Mouse (Mus musculus) embryonic facial prominence, embryonic 14.5 days (tissue): ENCODE measurements around the gene Tmbim4. TPM values are rescaled to one million over a fixed set of nuclear protein-coding genes. Genes with fewer than 3 reads are reported as not detected.
A peak's percentile ranks its signal among the peaks of the same experiment; 100 is the strongest.

Source experiments
- ATAC-seq: fragments of 200-750 bp; cut with Nextera tagmentation; 2 replicates; pipeline ENCODE4 v1.8.0; 2017; ENCODE audit warnings: low read depth, moderate number of reproducible peaks, moderate TSS enrichment
- DNase-seq: peaks from one replicate; pipeline ENCODE4 v3.0.0-alpha.2; 2015; ENCODE audit warnings: low spot score
- H3K27ac ChIP-seq: fragments of 300-500 bp; sonication (generic); replicated peaks from 2 replicates; pipeline ENCODE4 v1.5.1; 2014; ENCODE audit warnings: low read depth, mild to moderate bottlenecking, low read length, moderate library complexity
- H3K27me3 ChIP-seq: fragments of 300-500 bp; sonication (generic); replicated peaks from 2 replicates; pipeline ENCODE4 v1.6.1; 2014; ENCODE audit warnings: low read length; ENCODE audit not compliant: control insufficient read depth, insufficient read depth
- H3K36me3 ChIP-seq: fragments of 300-500 bp; sonication (generic); 2 replicates; pipeline ENCODE4 v1.6.1; 2014; ENCODE audit warnings: low read length, mixed read lengths; ENCODE audit not compliant: control insufficient read depth, insufficient read depth
- H3K4me1 ChIP-seq: fragments of 300-500 bp; sonication (generic); 2 replicates; pipeline ENCODE4 v1.6.1; 2014; ENCODE audit warnings: antibody characterized with exemption, low read length; ENCODE audit not compliant: control insufficient read depth, insufficient read depth
- H3K4me2 ChIP-seq: fragments of 300-500 bp; sonication (generic); 2 replicates; pipeline ENCODE4 v1.6.1; 2014; ENCODE audit warnings: low read depth, mild to moderate bottlenecking, low read length, moderate library complexity, mixed read lengths
- H3K4me3 ChIP-seq: fragments of 300-500 bp; sonication (generic); 2 replicates; pipeline ENCODE4 v1.5.1; 2014; ENCODE audit warnings: low read depth, mild to moderate bottlenecking, low read length
- H3K9ac ChIP-seq: fragments of 300-500 bp; sonication (generic); 2 replicates; pipeline ENCODE4 v1.6.1; 2014; ENCODE audit warnings: low read depth, mild to moderate bottlenecking, low read length, moderate library complexity, mixed read lengths
- H3K9me3 ChIP-seq: fragments of 300-500 bp; sonication (generic); 2 replicates; pipeline ENCODE4 v1.6.1; 2016; ENCODE audit warnings: low read length; ENCODE audit not compliant: control insufficient read depth
- WGBS: fragments of 180-500 bp; shearing (Covaris S2); extraction: QIAGEN DNeasy Blood & Tissue Kit; methylation state at CpG from one replicate; pipeline ENCODE4 v1.1.7; 2014; 5-methylcytosine and 5-hydroxymethylcytosine counted together
- polyA plus RNA-seq: library from polyadenylated mRNA; unstranded; fragments of >200 nt; fragmentation: Nextera tagmentation; extraction: Ambion mirVana; gene quantifications from 2 replicates; pipeline ENCODE4 v1.2.1, GENCODE M21; 2014

Tmbim4 gene
- polyA plus RNA-seq, 1 experiment from 2014 or later: 122 TPM

DNA sequence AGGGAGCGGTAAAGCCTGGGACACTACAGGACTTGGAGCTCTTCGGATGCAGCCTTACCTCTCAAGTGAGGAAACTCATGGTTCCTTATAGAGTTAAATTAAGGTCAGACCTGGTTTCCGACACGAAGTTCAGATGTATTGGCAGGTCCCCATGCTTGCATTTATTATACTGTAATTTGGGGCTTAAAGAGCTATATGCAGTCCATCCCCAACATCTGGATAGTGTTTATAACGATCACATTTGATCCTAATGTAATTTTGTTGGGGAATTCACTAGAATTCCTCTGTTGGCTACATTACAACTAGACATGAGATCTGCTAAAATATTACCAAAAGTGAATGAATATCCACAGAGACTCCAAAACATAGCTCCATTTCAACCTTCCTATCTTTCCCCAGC, 44.3 kb downstream of the Tmbim4 start:
- ATAC-seq (peak; percentile 54), DNase-seq (peak; percentile 89)
- H3K4me1 ChIP-seq: peaks cover 23% of the 10 kb centered on the region
- WGBS: 48% methylated on average over 5 of the region's 5 CpGs
- no peak overlapping the region for H3K9ac ChIP-seq
- H3K4me2 ChIP-seq: peak overlapping the region; percentile 27
- H3K4me3 ChIP-seq: no peak overlapping the region
- no peak overlapping the region for H3K27ac ChIP-seq
- no peaks in the 10 kb centered on the region for H3K9me3 ChIP-seq
- no peaks in the 10 kb centered on the region for H3K36me3 ChIP-seq
- no peaks in the 10 kb centered on the region for H3K27me3 ChIP-seq

DNA sequence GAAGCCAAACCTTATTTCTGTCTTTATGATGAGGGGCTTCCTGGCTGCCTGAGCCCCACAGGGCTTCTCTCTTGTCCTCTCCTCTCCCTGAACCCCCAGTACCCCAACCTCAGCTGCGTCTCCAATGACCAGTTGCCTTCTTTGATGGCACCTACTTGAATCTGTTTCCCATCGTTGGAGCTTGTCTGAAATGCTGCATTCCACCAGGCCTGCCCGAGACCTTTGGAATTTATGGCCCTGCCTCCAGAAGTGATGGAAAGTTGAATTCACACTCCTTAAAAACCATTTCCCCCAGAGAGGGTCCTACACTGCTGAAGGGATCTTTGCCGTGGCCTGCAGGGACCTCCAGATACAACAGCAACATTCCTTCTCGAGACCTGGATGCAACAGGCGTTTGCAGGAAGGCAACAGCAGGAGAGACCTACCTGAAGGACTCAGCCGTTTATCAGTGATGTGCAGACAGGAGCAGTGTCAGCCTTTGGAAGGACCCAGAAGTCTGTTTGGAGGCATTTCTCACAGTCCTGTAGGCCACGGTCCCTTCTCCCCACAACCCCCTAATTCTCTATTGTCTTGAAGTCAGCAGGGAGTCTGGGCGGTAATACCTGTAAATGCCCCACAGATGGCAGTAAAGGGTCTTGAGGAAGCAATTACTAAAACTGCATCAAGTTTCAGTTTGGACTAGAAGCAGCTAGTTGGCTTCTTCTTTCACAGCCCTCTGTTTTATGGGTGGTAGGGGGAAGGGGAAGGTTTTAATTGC, 45.8 kb downstream of the Tmbim4 start:
- Histone ChIP-seq H3K36me3 (no peaks in the 10 kb centered on the region), H3K27ac (peak overlapping the region; percentile 49), H3K9me3 (no peaks in the 10 kb centered on the region), H3K4me3 (no peak overlapping the region), H3K27me3 (no peaks in the 10 kb centered on the region), H3K4me1 (peaks cover 27% of the 10 kb centered on the region), H3K9ac (no peak overlapping the region), H3K4me2 (peak overlapping the region; percentile 27)
- DNase-seq: peak; percentile 90
- 23% methylated on average over 9 of the region's 9 CpGs for WGBS
- ATAC-seq: no peak

DNA sequence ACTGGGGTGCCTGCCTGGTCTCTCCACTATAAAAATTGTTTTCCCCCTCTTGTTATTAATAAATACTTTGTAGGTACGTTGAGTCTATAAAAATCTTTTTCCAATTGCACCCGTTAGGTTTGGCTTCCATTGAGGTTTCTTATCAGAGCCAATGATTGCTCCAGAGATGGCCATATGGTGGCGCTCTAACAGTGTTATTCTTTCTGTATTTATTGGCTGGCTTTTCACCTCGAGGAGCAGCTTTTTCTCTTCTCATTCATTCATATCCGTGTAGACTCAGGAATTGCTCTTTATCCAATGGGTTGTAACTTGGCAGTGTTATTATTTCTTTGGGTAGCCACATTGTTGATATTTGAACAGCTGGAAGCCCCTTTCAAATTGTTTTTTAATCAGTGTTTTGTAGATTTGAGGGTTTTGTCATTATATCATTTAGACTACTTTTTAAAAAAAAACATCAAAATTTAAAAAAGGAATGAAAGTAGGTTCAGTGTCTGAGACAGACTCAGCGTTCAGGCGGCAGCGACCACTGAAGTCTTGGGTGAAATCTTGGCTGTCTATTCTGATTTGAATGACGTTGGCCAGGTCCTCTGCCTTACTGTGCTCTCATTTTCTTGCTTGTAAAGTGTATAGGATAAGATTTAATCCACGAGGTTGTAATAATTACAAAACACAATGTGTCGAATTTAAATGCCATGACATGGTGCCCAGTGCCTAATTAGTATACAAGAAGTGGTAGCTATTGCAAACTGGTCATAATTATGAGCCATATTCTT, 49.7 kb downstream of the Tmbim4 start:
- no peak for ATAC-seq
- Histone ChIP-seq H3K9me3 (no peaks in the 10 kb centered on the region), H3K36me3 (no peaks in the 10 kb centered on the region), H3K4me2 (no peak overlapping the region), H3K27ac (no peak overlapping the region), H3K9ac (no peak overlapping the region), H3K4me3 (no peak overlapping the region), H3K27me3 (no peaks in the 10 kb centered on the region), H3K4me1 (peaks cover 19% of the 10 kb centered on the region)
- no peak for DNase-seq
- 36% methylated on average over 11 of the region's 11 CpGs for WGBS

DNA sequence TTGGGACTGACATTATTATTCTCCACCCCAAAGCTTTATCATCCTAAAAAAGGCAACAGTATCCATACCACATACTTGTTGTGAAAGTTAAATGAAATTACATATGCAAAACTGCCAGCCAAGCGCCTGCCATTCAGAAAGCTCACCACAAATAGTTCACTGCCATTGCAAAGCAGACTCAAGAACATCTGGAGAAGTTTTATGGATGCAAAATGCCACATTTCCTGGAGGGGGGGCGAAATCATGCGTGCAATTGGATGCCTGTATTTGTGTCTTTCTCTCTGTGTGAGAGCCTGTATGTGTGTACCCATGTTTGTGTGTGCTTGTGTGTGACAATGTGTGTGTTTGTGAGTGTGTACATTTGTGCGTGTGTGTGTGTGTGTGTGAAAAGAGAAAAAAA, 50.4 kb downstream of the Tmbim4 start:
- H3K9ac ChIP-seq: no peak overlapping the region
- peaks cover 14% of the 10 kb centered on the region for H3K4me1 ChIP-seq
- DNase-seq (peak; percentile 78), ATAC-seq (no peak)
- no peak overlapping the region for H3K4me3 ChIP-seq
- no peaks in the 10 kb centered on the region for H3K36me3 ChIP-seq
- no peak overlapping the region for H3K4me2 ChIP-seq
- WGBS: 54% methylated on average over 4 of the region's 4 CpGs
- no peaks in the 10 kb centered on the region for H3K9me3 ChIP-seq
- H3K27me3 ChIP-seq: no peaks in the 10 kb centered on the region
- H3K27ac ChIP-seq: no peak overlapping the region

DNA sequence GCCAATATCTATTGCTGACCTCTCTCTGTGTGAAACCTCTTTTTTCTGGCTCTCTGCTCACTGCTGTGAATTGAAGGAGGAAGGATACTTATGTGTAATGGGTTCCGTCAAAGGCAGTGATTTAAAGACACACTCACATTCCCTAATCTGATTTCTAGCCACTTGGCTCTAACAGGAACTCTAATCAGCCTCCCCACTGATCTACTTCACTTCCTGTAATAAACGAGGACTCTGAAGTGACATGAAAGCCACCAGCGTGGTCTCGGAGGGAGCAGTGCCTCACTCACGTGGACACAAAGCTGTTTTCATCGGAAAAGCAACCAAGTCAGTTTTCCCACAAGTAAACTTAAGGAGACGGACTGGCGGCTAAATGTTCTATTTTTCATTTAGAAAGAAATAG, 51.4 kb downstream of the Tmbim4 start:
- ATAC-seq: no peak
- DNase-seq: no peak
- Histone ChIP-seq H3K4me1 (peaks cover 11% of the 10 kb centered on the region; the same call in 1 of the 2 replicates), H3K27me3 (no peaks in the 10 kb centered on the region), H3K9me3 (no peaks in the 10 kb centered on the region), H3K9ac (no peak overlapping the region), H3K4me3 (no peak overlapping the region), H3K27ac (no peak overlapping the region), H3K36me3 (no peaks in the 10 kb centered on the region), H3K4me2 (peak overlapping the region; percentile 2; the same call in 1 of the 2 replicates)
- WGBS: 34% methylated on average over 8 of the region's 8 CpGs

DNA sequence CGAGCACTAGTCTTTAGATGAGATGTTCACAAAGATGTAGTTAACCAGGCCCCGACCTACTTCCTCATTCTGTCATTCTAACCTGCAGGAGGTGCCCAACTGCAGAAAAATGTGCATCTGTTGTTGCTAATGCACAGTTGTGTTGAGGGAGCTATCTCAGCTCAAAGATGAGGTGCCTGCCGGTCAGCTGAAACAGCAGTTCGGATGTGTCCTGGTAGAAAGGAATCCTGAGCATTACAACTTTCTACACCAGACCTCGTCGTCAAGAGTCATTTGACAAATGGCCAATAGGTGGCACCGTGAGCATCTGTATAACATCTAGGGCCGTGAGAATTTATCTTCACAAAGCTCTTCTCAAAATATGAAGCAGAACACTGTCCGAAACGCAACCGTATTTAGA, 55.8 kb downstream of the Tmbim4 start:
- H3K36me3 ChIP-seq: no peaks in the 10 kb centered on the region
- peak; percentile 91 for DNase-seq
- H3K9ac ChIP-seq: no peak overlapping the region
- no peak for ATAC-seq
- H3K4me3 ChIP-seq: no peak overlapping the region
- no peaks in the 10 kb centered on the region for H3K27me3 ChIP-seq
- H3K4me1 ChIP-seq: peaks cover 11% of the 10 kb centered on the region; the same call in 1 of the 2 replicates
- WGBS: 18% methylated on average over 11 of the region's 11 CpGs
- no peaks in the 10 kb centered on the region for H3K9me3 ChIP-seq
- H3K27ac ChIP-seq: no peak overlapping the region
- peak overlapping the region; percentile 13; the same call in 1 of the 2 replicates for H3K4me2 ChIP-seq

DNA sequence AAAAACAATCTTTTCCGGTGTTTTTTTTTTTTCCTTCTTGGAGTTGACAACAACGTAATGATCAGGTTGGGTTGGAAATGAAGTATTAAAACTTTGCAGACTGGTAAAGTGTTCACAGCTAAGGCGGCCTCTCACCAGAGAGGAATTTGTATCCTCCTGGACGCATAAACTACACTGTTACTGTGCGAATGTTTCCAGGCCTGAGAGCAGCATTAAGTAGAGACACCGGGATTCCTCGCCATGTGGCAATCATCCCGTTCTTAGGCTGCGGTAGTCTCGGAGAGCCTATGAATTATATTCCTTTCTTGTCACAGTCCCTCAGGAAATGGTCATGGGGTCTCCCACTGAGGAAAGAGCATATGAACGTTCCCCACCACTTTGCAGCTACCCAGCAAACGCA, 66.4 kb downstream of the Tmbim4 start:
- peaks cover 14% of the 10 kb centered on the region; the same call in 1 of the 2 replicates for H3K9me3 ChIP-seq
- no peak overlapping the region for H3K9ac ChIP-seq
- DNase-seq: no peak
- H3K27ac ChIP-seq: 0 out of 2 replicates have a peak overlapping the region, but pooled peaks have one; percentile 55
- WGBS: 61% methylated on average over 12 of the region's 12 CpGs
- H3K4me2 ChIP-seq: no peak overlapping the region
- H3K27me3 ChIP-seq: no peaks in the 10 kb centered on the region
- H3K4me1 ChIP-seq: peaks cover 17% of the 10 kb centered on the region
- ATAC-seq: no peak
- H3K4me3 ChIP-seq: no peak overlapping the region
- H3K36me3 ChIP-seq: no peaks in the 10 kb centered on the region

DNA sequence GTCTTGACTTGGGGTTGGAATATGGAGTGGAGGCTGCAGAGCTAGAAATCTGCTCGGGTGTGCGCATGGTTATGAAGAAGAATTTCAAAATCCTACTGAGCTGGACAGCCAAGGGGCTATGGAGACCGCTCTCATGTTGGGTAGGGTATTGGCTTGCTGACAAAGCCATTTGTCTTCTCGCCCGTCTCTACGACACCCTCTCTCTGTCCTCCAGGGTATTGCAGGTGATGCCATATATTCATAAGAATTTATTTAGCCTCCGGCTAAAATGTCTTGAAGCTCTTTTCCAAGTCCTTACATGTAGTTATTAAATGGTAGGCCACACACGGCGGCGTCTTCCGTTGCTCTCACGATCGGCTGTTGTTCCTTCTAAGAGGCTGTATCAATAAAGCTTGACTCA, 68.6 kb downstream of the Tmbim4 start:
- no peak overlapping the region for H3K9ac ChIP-seq
- H3K36me3 ChIP-seq: no peaks in the 10 kb centered on the region
- no peak overlapping the region for H3K4me2 ChIP-seq
- no peaks in the 10 kb centered on the region for H3K27me3 ChIP-seq
- H3K9me3 ChIP-seq: peaks cover 5% of the 10 kb centered on the region; the same call in 1 of the 2 replicates
- H3K27ac ChIP-seq: no peak overlapping the region
- no peak for DNase-seq
- no peak for ATAC-seq
- H3K4me3 ChIP-seq: no peak overlapping the region
- H3K4me1 ChIP-seq: peaks cover 18% of the 10 kb centered on the region
- 90% methylated on average over 13 of the region's 13 CpGs for WGBS
